Mouse (Mus musculus): ENCODE measurements around the gene Ralgps1.
A peak's percentile ranks its signal among the peaks of the same experiment; 100 is the strongest.
"Not testable (repeated sequence)": the region's sequence is repeated elsewhere in the genome, so short reads cannot be mapped to it uniquely, and the experiment has no call there.

The Ralgps1 gene

GRCm38 (mm10) chr2:33360564-33360963, 10.7 kb downstream of the Ralgps1 start:
- DNase-seq = no peak

- no peak for DNase-seq
Observed at GRCm38 (mm10) chr2:33359184-33359583, 12.1 kb downstream of the Ralgps1 start.

GRCm38 (mm10) chr2:33357250-33357838, 13.9 kb downstream of the Ralgps1 start:
- DNase-seq = no peak

- DNase-seq = peak; percentile 90
Observed at GRCm38 (mm10) chr2:33355558-33355957, 15.7 kb downstream of the Ralgps1 start.

- DNase-seq = no peak
Observed at GRCm38 (mm10) chr2:33353432-33353831, 17.9 kb downstream of the Ralgps1 start.

- no peak for DNase-seq
Observed at GRCm38 (mm10) chr2:33351449-33351848, 19.8 kb downstream of the Ralgps1 start.

GRCm38 (mm10) chr2:33350921-33351320, 20.4 kb downstream of the Ralgps1 start:
- DNase-seq = no peak

- peak; percentile 80 for DNase-seq
Observed at GRCm38 (mm10) chr2:33349581-33349980, 21.7 kb downstream of the Ralgps1 start.

GRCm38 (mm10) chr2:33349081-33349480, 22.2 kb downstream of the Ralgps1 start:
- DNase-seq = peak; percentile 92

- DNase-seq = no peak
Observed at GRCm38 (mm10) chr2:33348260-33348659, 23.0 kb downstream of the Ralgps1 start.

GRCm38 (mm10) chr2:33347607-33348006, 23.7 kb downstream of the Ralgps1 start:
- DNase-seq = peak; percentile 64

GRCm38 (mm10) chr2:33346749-33347148, 24.5 kb downstream of the Ralgps1 start:
- DNase-seq = no peak

GRCm38 (mm10) chr2:33345956-33346355, 25.3 kb downstream of the Ralgps1 start:
- no peak for DNase-seq

- DNase-seq = no peak
Observed at GRCm38 (mm10) chr2:33345475-33345874, 25.8 kb downstream of the Ralgps1 start.

- DNase-seq = no peak
Observed at GRCm38 (mm10) chr2:33343413-33343812, 27.9 kb downstream of the Ralgps1 start.

GRCm38 (mm10) chr2:33342148-33342547, 29.1 kb downstream of the Ralgps1 start:
- no peak for DNase-seq

- no peak for DNase-seq
Observed at GRCm38 (mm10) chr2:33335789-33336188, 35.5 kb downstream of the Ralgps1 start.

- no peak for DNase-seq
Observed at GRCm38 (mm10) chr2:33329622-33330021, 41.7 kb downstream of the Ralgps1 start.

- DNase-seq = no peak
Observed at GRCm38 (mm10) chr2:33328941-33329340, 42.3 kb downstream of the Ralgps1 start.

- no peak for DNase-seq
Observed at GRCm38 (mm10) chr2:33325359-33325758, 45.9 kb downstream of the Ralgps1 start.

GRCm38 (mm10) chr2:33323799-33324595, 47.3 kb downstream of the Ralgps1 start:
- no peak for DNase-seq

GRCm38 (mm10) chr2:33323043-33323625, 48.2 kb downstream of the Ralgps1 start:
- not testable (repeated sequence) for DNase-seq

- no peak for DNase-seq
Observed at GRCm38 (mm10) chr2:33321641-33322040, 49.6 kb downstream of the Ralgps1 start.

GRCm38 (mm10) chr2:33321031-33321430, 50.3 kb downstream of the Ralgps1 start:
- no peak for DNase-seq

Measured in cerebellum, adult 9-10 months (tissue).